Mouse (Mus musculus): Measurements from ENCODE around the gene Crip2. TPM values are rescaled to one million over a fixed set of nuclear protein-coding genes. Genes with fewer than 3 reads are reported as not detected.

The Crip2 gene
- polyA plus RNA-seq, 1 experiment from 2014 or later: 130 TPM

GRCm38 (mm10) chr12:113157002-113157401 lies 17.0 kb downstream of the Crip2 start:
- Histone ChIP-seq H3K9me3 (ENCODE audit: control insufficient read depth, low read length) (no peaks in the 10 kb centered on the region), H3K4me1 (ENCODE audit: control insufficient read depth, insufficient read depth, low read length) (peaks cover 16% of the 10 kb centered on the region), H3K36me3 (ENCODE audit: control insufficient read depth, insufficient read depth, low read length) (no peaks in the 10 kb centered on the region), H3K9ac (ENCODE audit: low read depth, low read length) (peak overlapping the region; percentile 74), H3K4me2 (ENCODE audit: low read depth, low read length) (peak overlapping the region; percentile 88), H3K4me3 (ENCODE audit: low read length) (peak overlapping the region; percentile 76), H3K27me3 (replicated peaks; ENCODE audit: control insufficient read depth, insufficient read depth, low read length) (no peaks in the 10 kb centered on the region), H3K27ac (ENCODE audit: low read length) (no peak overlapping the region)
- no peak for ATAC-seq
- 25% methylated on average over 8 of the region's 8 CpGs for WGBS

DNA sequence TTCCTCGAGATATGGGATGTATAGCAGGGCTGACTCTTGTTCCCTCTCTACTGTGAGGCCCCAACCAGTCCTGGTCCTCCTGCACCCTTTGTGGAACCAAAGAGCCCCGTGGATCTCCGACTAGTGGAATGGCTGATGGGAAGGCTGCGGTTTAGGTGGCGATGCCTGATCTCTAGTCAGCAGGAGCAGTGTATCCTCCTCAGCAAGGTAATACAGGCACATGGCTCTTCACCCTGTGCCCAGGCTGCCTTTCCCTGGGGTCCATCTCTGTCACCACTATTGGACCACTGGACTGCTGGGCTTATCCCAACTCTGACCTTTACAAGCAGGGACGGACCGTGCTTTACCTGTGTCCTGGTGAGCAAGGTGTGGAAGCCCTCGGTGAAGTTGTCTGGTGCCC lies 17.5 kb downstream of the Crip2 start:
- no peak overlapping the region for H3K27ac ChIP-seq (ENCODE audit: low read length)
- WGBS: 85% methylated on average over 8 of the region's 8 CpGs
- H3K4me2 ChIP-seq (ENCODE audit: low read depth, low read length): peak overlapping the region; percentile 88
- H3K27me3 ChIP-seq (replicated peaks; ENCODE audit: control insufficient read depth, insufficient read depth, low read length): no peaks in the 10 kb centered on the region
- ATAC-seq: no peak
- H3K36me3 ChIP-seq (ENCODE audit: control insufficient read depth, insufficient read depth, low read length): no peaks in the 10 kb centered on the region
- H3K4me1 ChIP-seq (ENCODE audit: control insufficient read depth, insufficient read depth, low read length): peaks cover 16% of the 10 kb centered on the region
- H3K9ac ChIP-seq (ENCODE audit: low read depth, low read length): peak overlapping the region; percentile 74; the same call in 1 of the 2 replicates
- H3K9me3 ChIP-seq (ENCODE audit: control insufficient read depth, low read length): no peaks in the 10 kb centered on the region
- peak overlapping the region; percentile 76; the same call in 1 of the 2 replicates for H3K4me3 ChIP-seq (ENCODE audit: low read length)

DNA sequence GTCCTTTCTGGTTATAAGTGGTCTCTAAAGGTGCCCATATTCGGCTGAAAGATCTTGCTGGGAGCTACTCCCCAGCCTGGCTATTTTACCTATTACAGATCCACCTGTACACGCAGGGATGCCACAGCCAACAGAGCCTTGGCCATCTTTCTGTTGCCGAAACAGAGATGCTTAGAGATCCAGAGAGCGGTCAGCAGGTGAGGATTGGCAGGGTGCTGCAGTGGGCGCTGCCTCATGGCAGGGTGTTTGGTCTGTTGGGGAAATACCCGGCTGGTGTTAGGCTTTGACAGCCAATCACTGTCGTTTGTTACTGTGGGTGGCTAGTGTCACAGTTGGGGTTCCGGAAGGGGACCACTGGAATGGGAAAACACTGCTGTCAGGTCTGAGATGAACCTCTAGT lies 17.9 kb downstream of the Crip2 start:
- Histone ChIP-seq H3K4me2 (ENCODE audit: low read depth, low read length) (no peak overlapping the region), H3K9ac (ENCODE audit: low read depth, low read length) (no peak overlapping the region), H3K27ac (ENCODE audit: low read length) (no peak overlapping the region), H3K9me3 (ENCODE audit: control insufficient read depth, low read length) (no peaks in the 10 kb centered on the region), H3K27me3 (replicated peaks; ENCODE audit: control insufficient read depth, insufficient read depth, low read length) (no peaks in the 10 kb centered on the region), H3K4me1 (ENCODE audit: control insufficient read depth, insufficient read depth, low read length) (peaks cover 16% of the 10 kb centered on the region), H3K36me3 (ENCODE audit: control insufficient read depth, insufficient read depth, low read length) (no peaks in the 10 kb centered on the region), H3K4me3 (ENCODE audit: low read length) (no peak overlapping the region)
- WGBS: 89% methylated on average over 8 of the region's 8 CpGs
- ATAC-seq: no peak

DNA sequence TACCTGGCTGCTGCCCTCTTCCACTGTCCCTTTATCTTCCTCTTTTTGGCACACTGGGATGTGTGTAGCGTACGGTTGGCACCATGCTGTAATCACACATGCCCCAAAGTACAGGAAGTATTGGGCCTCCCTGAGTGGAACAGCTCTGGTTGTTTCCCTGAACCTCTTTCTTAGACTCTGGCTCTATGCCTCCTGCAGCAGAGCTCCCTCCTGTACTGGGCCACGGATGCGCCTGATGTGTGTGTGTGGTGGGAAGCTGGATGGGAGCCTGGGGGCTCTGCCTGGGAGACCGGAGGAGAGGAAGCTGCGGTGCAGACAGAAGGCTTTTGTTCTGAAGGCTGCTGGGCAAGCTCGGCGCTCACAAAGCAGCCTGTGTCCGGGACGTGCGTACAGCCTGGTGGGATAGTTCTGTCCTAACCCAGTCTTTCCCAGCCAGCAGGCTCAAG lies 23.5 kb downstream of the Crip2 start:
- H3K27ac ChIP-seq (ENCODE audit: low read length): peak overlapping the region; percentile 34; the same call in 1 of the 2 replicates
- no peak overlapping the region for H3K9ac ChIP-seq (ENCODE audit: low read depth, low read length)
- WGBS: 82% methylated on average over 11 of the region's 11 CpGs
- H3K9me3 ChIP-seq (ENCODE audit: control insufficient read depth, low read length): no peaks in the 10 kb centered on the region
- no peak overlapping the region for H3K4me2 ChIP-seq (ENCODE audit: low read depth, low read length)
- H3K4me1 ChIP-seq (ENCODE audit: control insufficient read depth, insufficient read depth, low read length): no peaks in the 10 kb centered on the region
- peak; percentile 15; the same call in 1 of the 2 replicates for ATAC-seq
- no peaks in the 10 kb centered on the region for H3K27me3 ChIP-seq (replicated peaks; ENCODE audit: control insufficient read depth, insufficient read depth, low read length)
- H3K4me3 ChIP-seq (ENCODE audit: low read length): no peak overlapping the region
- H3K36me3 ChIP-seq (ENCODE audit: control insufficient read depth, insufficient read depth, low read length): no peaks in the 10 kb centered on the region

DNA sequence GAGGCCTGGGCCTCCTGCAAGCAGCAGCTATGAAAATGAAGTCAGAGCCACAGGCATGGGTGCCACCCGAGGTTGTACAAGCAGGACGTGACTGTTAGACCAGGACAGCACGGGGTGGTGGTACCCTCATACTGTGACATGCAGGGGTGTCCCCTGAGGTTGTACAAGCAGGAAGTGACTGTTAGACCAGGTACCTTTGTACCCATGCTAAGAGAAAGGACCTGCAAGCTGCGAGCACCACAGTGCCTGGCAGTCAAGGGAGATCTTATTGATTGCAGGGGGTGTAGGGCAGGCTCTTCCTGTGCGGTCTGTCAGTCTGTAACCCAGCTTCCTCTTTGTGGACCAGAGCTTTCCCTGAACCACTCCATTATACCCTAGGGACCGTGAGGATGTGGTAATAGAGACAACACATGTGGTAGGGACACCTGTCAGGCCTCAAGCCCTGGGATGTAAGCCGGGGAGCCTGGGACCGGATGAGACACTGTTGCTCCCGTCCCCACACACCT lies 28.0 kb downstream of the Crip2 start:
- Histone ChIP-seq H3K4me2 (ENCODE audit: low read depth, low read length) (no peak overlapping the region), H3K27ac (ENCODE audit: low read length) (no peak overlapping the region), H3K9ac (ENCODE audit: low read depth, low read length) (no peak overlapping the region), H3K36me3 (ENCODE audit: control insufficient read depth, insufficient read depth, low read length) (no peaks in the 10 kb centered on the region), H3K9me3 (ENCODE audit: control insufficient read depth, low read length) (no peaks in the 10 kb centered on the region), H3K4me1 (ENCODE audit: control insufficient read depth, insufficient read depth, low read length) (no peaks in the 10 kb centered on the region), H3K4me3 (ENCODE audit: low read length) (no peak overlapping the region), H3K27me3 (replicated peaks; ENCODE audit: control insufficient read depth, insufficient read depth, low read length) (no peaks in the 10 kb centered on the region)
- 76% methylated on average over 9 of the region's 9 CpGs for WGBS
- ATAC-seq: peak; percentile 27

DNA sequence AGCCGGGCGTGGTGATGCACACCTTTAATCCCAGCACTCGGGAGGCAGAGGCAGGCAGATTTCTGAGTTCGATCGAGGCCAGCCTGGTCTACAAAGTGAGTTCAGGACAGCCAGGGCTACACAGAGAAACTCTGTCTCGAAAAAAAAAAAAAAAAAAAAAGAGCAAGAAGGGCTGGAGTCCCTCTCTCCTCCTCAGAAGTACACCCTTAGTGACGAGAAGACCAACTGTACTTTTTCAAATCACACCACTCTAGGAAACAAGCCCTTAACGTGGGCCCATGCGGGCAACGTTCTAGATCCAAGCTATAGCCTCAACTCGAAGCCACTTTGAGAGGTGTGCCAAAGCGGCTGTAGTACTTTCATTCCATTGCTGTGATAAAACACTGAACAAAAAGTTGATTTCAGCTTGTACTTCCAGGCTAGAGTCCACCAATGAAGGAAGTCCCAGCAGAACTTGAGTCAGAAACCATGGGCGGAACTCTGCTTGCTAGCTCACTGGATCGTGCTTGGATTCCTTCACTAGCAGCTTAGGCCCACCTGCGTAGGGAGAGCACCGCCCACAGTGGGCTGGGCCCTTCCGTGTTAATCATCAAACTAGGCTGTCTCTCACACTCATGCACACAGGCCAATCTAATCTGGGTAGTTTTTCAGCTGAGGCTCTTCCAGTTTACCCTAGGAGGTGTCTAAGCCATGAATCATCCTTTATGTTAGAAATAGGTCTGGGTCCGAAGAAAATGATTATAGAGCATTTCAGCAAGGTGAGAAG lies 37.1 kb downstream of the Crip2 start:
- Histone ChIP-seq H3K4me2 (ENCODE audit: low read depth, low read length) (no peak overlapping the region), H3K27ac (ENCODE audit: low read length) (no peak overlapping the region), H3K9me3 (ENCODE audit: control insufficient read depth, low read length) (no peaks in the 10 kb centered on the region), H3K9ac (ENCODE audit: low read depth, low read length) (no peak overlapping the region), H3K4me3 (ENCODE audit: low read length) (no peak overlapping the region), H3K36me3 (ENCODE audit: control insufficient read depth, insufficient read depth, low read length) (no peaks in the 10 kb centered on the region), H3K4me1 (ENCODE audit: control insufficient read depth, insufficient read depth, low read length) (no peaks in the 10 kb centered on the region), H3K27me3 (replicated peaks; ENCODE audit: control insufficient read depth, insufficient read depth, low read length) (no peaks in the 10 kb centered on the region)
- 87% methylated on average over 18 of the region's 18 CpGs for WGBS
- peak; percentile 44; the same call in 1 of the 2 replicates for ATAC-seq

DNA sequence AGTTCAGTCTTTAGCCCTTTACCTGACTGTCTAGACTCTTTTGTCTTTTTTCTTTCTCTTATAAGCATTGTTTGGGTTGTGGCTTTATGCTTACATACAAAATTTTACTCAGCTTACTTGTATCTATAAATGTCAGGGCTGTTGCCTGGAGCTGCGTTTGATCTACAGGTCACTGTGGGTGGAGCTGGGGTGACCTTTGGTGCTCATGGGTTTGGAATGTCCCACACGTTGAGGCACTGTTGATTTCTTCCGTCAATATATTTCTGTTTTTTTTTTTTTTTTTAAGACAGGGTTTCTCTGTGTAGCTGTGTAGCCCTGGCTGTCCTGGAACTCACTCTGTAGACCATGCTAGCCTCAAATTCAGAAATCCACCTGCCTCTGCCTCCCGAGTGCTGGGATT lies 41.0 kb downstream of the Crip2 start:
- no peak for ATAC-seq
- 49% methylated on average over 4 of the region's 4 CpGs for WGBS
- no peak overlapping the region for H3K4me3 ChIP-seq (ENCODE audit: low read length)
- peaks cover 8% of the 10 kb centered on the region for H3K4me1 ChIP-seq (ENCODE audit: control insufficient read depth, insufficient read depth, low read length)
- H3K36me3 ChIP-seq (ENCODE audit: control insufficient read depth, insufficient read depth, low read length): no peaks in the 10 kb centered on the region
- no peak overlapping the region for H3K27ac ChIP-seq (ENCODE audit: low read length)
- no peak overlapping the region for H3K4me2 ChIP-seq (ENCODE audit: low read depth, low read length)
- no peak overlapping the region for H3K9ac ChIP-seq (ENCODE audit: low read depth, low read length)
- H3K9me3 ChIP-seq (ENCODE audit: control insufficient read depth, low read length): no peaks in the 10 kb centered on the region
- peaks cover 6% of the 10 kb centered on the region for H3K27me3 ChIP-seq (replicated peaks; ENCODE audit: control insufficient read depth, insufficient read depth, low read length)

DNA sequence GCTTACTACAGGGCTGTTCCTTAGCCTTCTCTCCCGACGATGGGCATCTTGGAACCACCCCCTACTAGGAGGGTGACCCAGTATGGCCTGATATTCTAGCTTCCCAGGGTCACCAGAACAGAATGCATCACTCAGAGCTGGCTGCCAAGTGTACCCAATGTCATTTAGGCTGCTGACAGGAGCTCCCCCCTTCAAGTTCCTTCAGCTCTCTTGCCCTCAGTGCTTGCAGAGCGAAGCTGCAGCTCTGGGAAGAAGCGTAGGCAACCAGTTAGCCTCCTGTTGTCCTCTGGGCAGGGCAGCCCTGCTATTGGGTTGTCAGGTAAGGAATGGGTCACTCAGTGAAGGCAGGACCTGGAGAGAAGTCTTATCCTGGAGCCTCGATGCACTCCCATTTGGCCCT lies 44.9 kb downstream of the Crip2 start:
- H3K9me3 ChIP-seq (ENCODE audit: control insufficient read depth, low read length): no peaks in the 10 kb centered on the region
- peaks cover 18% of the 10 kb centered on the region for H3K27me3 ChIP-seq (replicated peaks; ENCODE audit: control insufficient read depth, insufficient read depth, low read length)
- no peak overlapping the region for H3K4me3 ChIP-seq (ENCODE audit: low read length)
- H3K27ac ChIP-seq (ENCODE audit: low read length): no peak overlapping the region
- H3K4me2 ChIP-seq (ENCODE audit: low read depth, low read length): no peak overlapping the region
- 62% methylated on average over 5 of the region's 5 CpGs for WGBS
- no peaks in the 10 kb centered on the region for H3K36me3 ChIP-seq (ENCODE audit: control insufficient read depth, insufficient read depth, low read length)
- no peak overlapping the region for H3K9ac ChIP-seq (ENCODE audit: low read depth, low read length)
- H3K4me1 ChIP-seq (ENCODE audit: control insufficient read depth, insufficient read depth, low read length): peaks cover 25% of the 10 kb centered on the region
- no peak for ATAC-seq

DNA sequence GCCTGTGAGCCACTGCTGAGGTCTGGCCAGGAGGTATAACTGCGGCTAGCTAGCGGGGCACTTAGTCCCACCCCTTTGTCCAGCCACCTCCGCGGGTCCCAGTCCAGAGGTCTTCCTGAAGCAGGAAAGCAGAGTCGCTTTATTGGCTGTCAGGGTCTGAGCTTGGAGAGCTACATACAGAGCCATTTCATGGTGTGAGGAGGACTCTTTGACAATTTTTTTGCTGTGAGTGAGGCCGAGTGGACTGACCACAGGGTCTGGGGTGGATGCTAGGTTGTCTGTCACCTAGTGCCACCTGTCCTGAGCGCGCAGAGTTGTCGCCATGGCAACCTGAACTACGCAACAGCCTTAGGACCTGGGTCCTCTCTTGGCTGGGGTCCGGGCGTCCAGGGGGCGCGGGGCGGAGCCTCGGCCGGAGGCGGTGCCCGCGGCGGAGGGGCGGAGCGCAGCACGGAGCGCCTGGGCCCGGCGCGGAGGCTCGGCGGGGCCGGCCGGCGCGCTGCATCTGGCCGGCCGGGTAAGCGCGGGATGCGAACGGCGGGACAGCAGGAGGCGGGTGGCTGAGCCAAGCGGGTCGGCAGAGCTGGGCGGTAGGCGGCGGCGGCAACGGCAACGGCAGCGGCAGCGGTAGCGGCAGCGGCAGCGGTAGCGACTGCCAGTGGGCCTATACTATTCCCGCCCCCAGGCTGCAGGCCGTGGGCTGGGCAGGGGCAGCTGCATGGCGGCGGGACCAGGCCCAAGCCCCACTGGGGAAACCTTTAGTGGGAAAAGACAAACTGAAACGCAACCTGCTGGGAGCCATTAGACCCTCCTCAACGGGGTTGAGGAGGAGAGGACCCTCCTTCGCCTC lies 45.6 kb downstream of the Crip2 start, which contains the start of gene Tmem121:
Tmem121 (plus strand) TSS at position 489 of the 850 bp plus-strand sequence.
- Histone ChIP-seq H3K27ac (ENCODE audit: low read length) (no peak within 1 kb of the TSS), H3K4me2 (ENCODE audit: low read depth, low read length) (peak within 1 kb of the TSS; percentile 88), H3K4me3 (ENCODE audit: low read length) (peak within 1 kb of the TSS; percentile 61), H3K36me3 (ENCODE audit: control insufficient read depth, insufficient read depth, low read length) (no peaks in the 10 kb centered on the region), H3K9ac (ENCODE audit: low read depth, low read length) (peak within 1 kb of the TSS; percentile 71), H3K4me1 (ENCODE audit: control insufficient read depth, insufficient read depth, low read length) (peaks cover 25% of the 10 kb centered on the region), H3K9me3 (ENCODE audit: control insufficient read depth, low read length) (no peaks in the 10 kb centered on the region), H3K27me3 (replicated peaks; ENCODE audit: control insufficient read depth, insufficient read depth, low read length) (peaks cover 18% of the 10 kb centered on the region)
- peak; percentile 41; the same call in 1 of the 2 replicates for ATAC-seq
- 2% methylated on average over 63 of the region's 63 CpGs for WGBS
